Mouse (Mus musculus) embryo, embryonic 10 days (tissue): Measurements from ENCODE around the gene B3gnt4.
"Not testable (repeated sequence)": the region's sequence is repeated elsewhere in the genome, so short reads cannot be mapped to it uniquely, and the experiment has no call there.

ENCODE experiments used
- DNase-seq: peaks from one replicate; pipeline ENCODE4 v3.0.0-alpha.2; 2015; ENCODE audit warnings: low spot score

B3gnt4 gene

DNA sequence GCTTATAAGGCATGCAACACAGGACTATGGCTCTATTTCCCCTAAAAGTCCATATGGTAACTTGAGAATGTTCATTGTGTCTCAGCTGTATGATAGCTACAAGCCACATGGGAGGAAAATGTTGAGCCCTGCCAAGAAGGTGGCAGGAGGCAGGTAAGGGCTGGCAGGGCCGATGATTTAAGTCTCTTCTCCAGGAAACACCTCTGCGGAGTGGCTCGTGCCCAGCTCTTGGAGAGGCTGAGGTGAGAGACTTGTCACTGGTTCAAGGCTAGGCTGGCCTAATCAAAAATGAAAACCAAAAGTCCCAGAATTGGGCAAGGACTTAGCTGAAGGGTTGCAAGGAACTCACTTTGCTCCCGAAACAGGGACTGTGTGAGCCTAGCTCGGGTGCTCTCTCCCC is at the start of gene B3gnt4:
Gene B3gnt4 (plus strand): TSS at position 301 of the 400 bp plus-strand sequence.
- no peak for DNase-seq

GRCm38 (mm10) chr5:123461420-123461819 is 48.8 kb upstream of the B3gnt4 start:
- DNase-seq = no peak

DNA sequence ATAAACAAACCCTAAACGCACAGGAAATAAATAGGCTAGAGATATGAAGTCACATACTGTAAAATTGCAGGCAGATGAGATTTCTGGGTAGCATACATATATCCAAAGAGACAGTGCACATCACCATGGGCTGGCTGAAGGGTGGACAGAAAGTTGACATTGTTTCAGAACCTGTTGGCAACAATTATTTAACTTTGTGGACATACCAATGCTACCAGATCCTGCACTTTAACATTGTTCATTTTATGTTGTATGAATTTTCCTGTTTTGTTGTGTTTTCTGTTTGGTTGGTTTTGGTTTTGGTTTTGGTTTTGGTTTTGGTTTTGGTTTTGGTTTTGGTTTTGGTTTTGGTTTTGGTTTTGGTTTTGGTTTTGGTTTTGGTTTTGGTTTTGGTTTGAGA is 45.6 kb upstream of the B3gnt4 start:
- no peak for DNase-seq

DNA sequence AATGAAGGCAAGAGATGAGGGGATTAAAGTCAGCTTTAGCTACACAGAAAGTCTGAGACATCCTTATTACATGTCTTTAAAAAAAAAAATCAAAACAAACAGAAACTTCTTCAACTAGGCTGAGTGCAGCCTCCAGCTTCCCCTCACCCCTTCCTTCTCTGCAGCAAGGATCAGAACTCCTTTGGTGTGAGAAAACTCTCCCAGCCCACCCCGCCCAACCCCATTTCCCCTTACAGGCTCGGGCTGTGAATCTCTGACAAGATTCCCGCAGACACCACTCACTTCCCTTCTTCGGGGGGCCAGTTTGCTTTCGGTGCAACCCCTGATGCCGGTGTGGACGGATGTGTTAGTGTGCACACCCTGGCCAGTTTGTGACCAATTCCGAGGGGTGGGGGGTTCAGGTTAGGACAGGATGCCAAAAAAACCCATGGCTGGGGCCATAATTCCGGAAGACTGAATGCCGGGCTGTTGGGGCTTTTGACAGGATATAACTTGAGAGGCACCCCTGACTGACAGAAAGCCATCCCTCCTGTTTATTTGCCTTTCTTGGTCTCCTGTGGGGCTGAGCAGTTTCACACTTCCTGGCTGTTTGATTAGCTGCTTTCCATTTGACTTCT is 39.4 kb upstream of the B3gnt4 start:
- peak; percentile 16 for DNase-seq

DNA sequence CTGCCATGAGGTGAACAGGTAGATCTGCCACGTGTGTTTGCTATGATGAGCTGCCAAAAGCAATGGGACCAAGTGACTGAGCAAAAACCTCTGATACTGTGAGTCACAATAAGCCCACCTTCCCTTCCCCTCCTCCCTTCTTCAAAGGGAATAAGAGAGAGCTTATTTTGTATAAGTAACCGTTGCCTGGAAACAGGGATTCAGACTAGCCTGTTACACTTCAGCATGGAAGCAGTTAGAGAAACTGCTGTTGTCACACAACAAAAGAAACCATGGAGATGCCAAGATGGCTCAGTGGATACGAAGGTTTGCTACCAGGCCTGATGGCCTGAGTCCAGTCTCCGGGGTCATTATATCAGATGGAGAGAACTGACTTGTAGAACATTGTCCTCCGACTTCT is 36.4 kb upstream of the B3gnt4 start:
- no peak for DNase-seq

GRCm38 (mm10) chr5:123487659-123488395 is 22.4 kb upstream of the B3gnt4 start:
- no peak for DNase-seq

DNA sequence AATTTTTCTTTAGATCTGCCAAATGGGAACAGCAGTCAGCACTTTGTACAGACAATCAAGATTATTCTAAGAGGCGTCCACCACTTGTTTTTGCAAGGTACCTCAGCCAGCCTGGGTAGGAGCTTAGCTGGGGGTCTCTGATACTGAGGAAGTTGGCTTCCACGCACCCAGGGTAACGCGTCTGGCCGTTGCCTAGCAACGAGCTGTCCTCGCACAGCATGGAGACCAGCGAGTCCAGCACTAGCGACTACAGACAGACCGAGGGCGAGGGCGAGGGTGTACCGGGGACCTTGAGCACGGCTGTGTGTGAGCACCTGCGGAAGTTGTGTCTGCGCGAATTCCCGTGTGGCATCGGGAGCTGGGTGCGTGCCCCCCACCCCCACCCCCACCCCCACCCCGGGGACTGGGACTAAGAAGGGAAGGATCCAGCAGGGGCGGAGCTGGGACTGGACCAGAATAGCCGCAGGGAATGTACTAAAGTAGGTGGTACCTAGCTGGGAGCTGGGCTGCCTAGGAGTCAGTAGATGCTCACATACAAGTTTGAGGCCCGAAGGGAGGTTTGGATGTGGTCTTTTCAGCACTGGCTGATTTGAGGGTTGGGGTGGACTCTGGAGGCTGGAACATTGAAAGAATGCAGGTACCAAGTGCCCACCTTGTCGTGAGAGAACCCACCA is 21.0 kb upstream of the B3gnt4 start, which contains the start of the genes Lrrc43 and Il31:
Gene Lrrc43 (plus strand): TSS at position 194 of the 674 bp plus-strand sequence.
Gene Il31 (minus strand): TSS at position 378 of the 674 bp plus-strand sequence.
- DNase-seq = peak; percentile 85

- DNase-seq = no peak
Observed at GRCm38 (mm10) chr5:123489935-123490334, 20.3 kb upstream of the B3gnt4 start.

DNA sequence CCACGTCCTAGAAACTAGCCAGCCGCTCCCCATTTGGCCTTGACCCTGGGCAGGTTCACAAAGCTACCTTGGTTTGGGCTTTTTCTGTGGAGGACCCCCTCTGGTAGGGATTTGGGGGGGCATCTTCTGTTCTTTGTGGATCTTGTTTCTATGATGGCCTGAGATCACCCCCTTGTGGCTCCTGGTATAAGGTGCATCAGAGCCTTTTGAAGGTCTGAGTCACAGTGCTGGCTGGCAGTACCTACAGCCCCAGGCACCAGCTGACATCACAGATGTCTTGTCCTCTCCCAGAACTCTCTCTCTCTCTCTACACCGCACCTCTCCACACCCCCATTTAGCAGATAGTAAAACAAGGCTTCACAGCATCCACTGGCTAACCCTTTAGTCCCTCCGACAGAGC is 10.5 kb upstream of the B3gnt4 start:
- no peak for DNase-seq

- no peak for DNase-seq
Observed at GRCm38 (mm10) chr5:123501973-123502372, 8.3 kb upstream of the B3gnt4 start.

DNA sequence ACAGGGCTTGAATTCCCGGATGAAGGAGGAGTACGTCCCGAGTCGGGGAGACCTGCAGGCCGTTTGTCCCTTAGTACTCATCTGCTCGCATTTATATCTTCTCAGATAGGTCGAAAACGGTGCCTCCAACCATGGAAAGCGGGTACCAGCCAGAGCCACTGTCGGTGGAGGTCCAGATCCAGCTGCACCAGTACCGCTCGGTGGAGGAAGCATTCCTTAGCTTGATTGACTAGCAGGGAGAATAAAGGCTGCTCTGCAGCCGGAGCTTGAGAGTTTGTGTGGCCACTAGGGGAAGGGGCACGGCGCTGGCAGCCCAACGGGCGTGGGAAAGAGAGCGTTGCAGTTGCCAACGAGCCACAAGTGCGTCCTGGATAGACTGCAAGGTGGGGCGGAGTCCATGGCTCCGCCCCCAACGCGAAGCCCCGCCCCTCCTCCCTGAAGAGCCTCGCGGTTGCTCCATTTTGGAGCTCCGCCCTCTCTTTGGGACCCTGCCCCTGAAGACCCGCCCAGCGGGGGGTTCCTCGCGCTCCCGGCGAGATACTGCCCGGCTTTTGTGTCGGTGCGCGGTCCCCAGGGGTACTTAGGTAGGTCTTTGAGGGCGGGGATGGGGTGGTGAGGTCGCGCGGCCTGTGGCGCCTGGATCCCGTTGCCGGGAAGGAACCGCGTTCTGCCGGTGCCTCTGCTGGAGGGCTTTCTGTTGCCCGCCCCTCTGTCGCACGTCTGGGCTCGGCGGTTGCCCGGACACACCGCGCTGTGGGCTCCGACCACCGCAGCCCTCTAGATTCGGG is 2.1 kb upstream of the B3gnt4 start:
- DNase-seq = peak; percentile 84

DNA sequence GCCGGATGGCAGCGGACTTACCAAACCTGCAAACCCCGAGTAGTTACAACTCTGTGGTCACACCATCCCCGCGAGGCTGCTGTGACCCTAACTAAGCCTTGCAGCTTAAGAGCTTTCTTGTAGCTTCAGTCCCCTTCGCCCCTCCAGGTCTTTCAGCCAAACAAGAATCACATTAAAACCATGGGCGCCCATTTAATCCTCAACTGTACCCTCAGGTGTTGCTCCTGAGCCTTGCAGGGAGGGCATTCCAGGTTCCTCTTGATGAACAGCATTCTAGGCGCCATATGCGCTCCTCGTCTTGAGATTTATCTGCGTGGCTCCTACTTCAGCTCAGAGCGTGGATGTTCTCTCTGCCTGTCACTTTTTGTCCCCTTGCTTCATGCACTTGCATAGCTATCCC is 1.3 kb upstream of the B3gnt4 start:
- DNase-seq = peak; percentile 31

DNA sequence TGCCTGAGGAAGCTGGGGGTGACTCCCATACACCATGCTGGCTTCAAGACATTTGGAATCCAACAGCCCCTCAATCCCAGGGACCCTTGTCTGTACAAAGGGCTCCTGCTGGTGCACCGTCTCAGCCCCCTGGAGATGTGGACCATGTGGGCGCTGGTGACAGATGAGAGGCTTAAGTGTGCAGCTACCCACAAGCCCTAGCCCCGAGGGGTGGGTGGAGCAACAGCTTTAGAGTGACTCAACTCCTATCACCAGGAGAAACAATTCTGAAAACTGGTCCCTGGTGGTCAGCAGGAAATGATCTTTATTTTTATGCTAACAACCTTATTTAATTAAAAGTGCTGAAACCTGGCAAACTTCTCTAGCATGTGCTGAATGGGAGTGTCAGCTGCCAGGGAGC is 1.2 kb downstream of the B3gnt4 start:
- not testable (repeated sequence) for DNase-seq

GRCm38 (mm10) chr5:123512102-123512501 is 1.8 kb downstream of the B3gnt4 start:
- DNase-seq = no peak

DNA sequence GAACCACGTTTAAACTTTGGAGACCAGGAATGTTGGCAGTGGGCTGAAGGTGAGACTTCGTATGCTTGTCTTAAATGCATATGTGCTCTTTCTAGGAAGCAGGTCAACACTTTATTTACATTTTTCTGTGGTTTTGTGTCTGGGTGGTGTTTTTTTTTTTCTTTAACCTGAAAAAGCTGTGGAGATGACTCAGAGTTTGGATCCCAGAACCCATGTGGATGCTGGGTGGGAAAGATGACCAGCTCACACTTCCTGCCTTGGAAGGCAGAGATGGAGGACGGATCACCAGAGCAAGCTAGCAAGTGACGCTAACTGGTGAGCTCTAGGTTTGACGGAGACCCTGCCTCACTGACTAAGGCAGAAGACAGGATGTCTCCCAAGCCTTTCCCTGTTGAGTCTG is 4.6 kb downstream of the B3gnt4 start:
- DNase-seq = no peak

- no peak for DNase-seq
Observed at GRCm38 (mm10) chr5:123520666-123521065, 10.4 kb downstream of the B3gnt4 start.

DNA sequence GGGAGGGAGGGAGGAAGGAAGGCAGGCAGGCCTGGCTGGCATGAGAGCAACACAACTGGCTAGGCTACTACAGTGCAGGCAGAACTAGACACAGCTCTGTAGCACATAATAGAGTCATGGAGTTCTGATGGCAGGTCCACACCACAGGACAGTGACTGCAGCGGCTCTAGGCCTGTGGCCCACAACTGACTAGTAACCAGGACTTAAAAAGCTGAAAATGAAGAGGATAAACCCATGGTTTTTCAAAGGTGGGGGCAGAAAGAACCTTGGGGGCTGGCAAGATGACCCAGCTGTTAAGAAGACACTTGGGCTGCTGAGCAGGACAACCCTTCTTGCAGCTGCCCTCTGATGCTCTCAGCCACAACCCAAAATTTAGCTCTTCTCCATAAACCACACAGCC is 11.4 kb downstream of the B3gnt4 start:
- no peak for DNase-seq

DNA sequence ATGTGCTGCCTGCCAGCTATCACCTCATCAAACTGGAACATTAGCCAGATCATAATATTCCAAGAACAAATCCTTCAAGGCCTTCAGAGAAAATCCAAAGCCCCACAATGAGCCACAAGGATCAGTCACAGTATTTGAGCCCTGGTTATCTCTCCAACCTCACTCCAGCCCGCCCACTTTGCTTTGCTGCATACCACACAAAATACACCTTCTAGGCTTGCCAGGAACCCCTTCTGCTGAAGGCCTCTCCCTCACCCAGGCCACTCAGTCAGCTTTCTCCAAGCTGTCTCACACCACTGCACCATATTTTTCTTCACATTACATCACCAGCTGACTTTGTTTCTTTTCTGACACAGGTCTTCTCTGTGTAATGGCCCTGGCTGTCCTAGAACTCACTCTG is 11.9 kb downstream of the B3gnt4 start:
- no peak for DNase-seq

DNA sequence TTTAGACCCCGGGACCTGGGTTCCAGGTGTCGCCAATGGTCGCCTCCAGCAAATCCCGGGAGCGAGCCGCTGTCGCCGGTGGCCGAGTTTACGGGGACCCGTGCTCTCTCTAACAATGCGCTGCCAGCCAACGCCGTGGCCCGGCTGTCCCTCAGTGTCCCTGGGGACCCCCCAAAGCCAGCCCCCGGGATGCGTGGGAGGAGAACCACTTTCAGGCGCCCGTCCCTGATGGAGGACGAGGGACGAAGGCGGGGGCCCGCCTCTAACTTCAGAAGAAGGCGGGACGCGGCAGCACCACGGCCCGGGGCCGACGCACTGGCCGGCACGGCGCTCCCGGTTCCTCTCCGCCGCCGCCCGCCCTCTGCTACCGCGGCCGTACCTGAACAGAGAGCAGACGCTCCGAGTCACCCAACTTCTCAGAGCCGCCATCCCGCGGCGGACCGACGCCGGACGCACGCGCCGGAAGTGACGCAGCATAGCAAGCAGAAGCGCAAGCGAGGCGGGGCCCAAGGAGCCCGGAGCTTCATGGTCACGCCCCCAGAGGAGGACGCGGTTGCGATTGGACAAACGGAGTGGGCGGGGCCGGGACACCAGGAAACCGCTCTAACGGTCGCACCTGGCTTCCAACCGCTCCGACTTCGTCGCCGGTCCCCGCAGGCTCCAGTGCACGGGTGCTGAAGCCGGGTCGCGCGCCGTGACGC is 13.6 kb downstream of the B3gnt4 start, which contains the start of gene Diablo:
Gene Diablo (minus strand): TSS at position 485 of the 701 bp plus-strand sequence.
- DNase-seq = peak; percentile 100

DNA sequence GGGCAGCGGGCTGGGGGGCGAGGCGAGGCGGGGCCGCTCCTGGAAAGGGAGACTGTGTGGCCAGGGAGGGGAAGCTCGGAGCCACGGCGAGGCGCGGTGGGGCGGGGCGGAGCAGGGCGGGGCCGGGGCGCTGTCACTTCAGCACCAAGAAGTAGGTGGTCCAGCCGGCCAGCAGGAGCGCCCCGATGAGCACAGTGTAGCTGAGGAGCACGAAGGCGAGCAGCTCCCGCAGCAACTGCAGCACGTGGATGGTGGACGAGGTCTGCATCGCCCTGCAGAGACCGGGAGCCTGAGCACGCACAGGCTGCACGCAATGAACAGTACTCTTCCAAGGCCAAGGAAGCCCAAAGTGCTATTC is 14.1 kb downstream of the B3gnt4 start:
- peak; percentile 86 for DNase-seq

- DNase-seq = no peak
Observed at GRCm38 (mm10) chr5:123525281-123525680, 15.0 kb downstream of the B3gnt4 start, which contains the start of gene Gm49027. TSS of gene Gm49027 (minus strand) at chr5:123525488.
